Mouse (Mus musculus): ENCODE data around the gene Mrgprf.

GRCm38 (mm10) chr7:145334428-145335027, 33.9 kb downstream of the Mrgprf start:
- TF ChIP-seq CTCF (conservative IDR thresholded peaks at IDR 0.05; ENCODE audit: insufficient read depth, insufficient read length, low read depth, low read length) (no peak), POLR2A (IDR thresholded peaks at IDR 0.05; ENCODE audit: low read depth, low read length) (no peak)

Data from kidney, adult 2 months (tissue).